Mouse (Mus musculus): ENCODE measurements around the gene Rgs17.
A peak's percentile ranks its signal among the peaks of the same experiment; 100 is the strongest.

GRCm38 (mm10) chr10:5857996-5858549, 64.1 kb downstream of the Rgs17 start:
- no peak for TF ChIP-seq CTCF (conservative IDR thresholded peaks at IDR 0.05; ENCODE audit: low read length)
- TF ChIP-seq POU5F1 (IDR thresholded peaks at IDR 0.05; ENCODE audit: borderline replicate concordance, low read length), result no peak
- TF ChIP-seq NANOG (IDR thresholded peaks at IDR 0.05; ENCODE audit: borderline replicate concordance, low read length), result peak; percentile 42; the same call in 1 of the 2 replicates

Measured in E14TG2a.4 (cell line).